Mouse (Mus musculus) forebrain, embryonic 15.5 days (tissue): ENCODE results near the gene Pla2g6. TPM values are rescaled to one million over a fixed set of nuclear protein-coding genes. Genes with fewer than 3 reads are reported as not detected.

Experiments
- ATAC-seq: fragments of 200-750 bp; cut with Nextera tagmentation; replicated peaks from 2 replicates; pipeline ENCODE4 v1.8.0; 2017; ENCODE audit warnings: mild to moderate bottlenecking, moderate TSS enrichment, moderate library complexity
- H3K27ac ChIP-seq: fragments of 300-500 bp; sonication (generic); replicated peaks from 2 replicates; pipeline ENCODE4 v1.5.1; 2015; ENCODE audit warnings: mild to moderate bottlenecking, inconsistent platforms
- H3K27me3 ChIP-seq: fragments of 300-500 bp; sonication (generic); 2 replicates; pipeline ENCODE4 v1.6.1; 2015; ENCODE audit warnings: inconsistent platforms
- H3K36me3 ChIP-seq: fragments of 300-500 bp; sonication (generic); 2 replicates; pipeline ENCODE4 v1.6.1; 2015; ENCODE audit warnings: mild to moderate bottlenecking, inconsistent platforms
- H3K4me1 ChIP-seq: fragments of 300-500 bp; sonication (generic); 2 replicates; pipeline ENCODE4 v1.6.1; 2015; ENCODE audit warnings: inconsistent platforms
- H3K4me2 ChIP-seq: fragments of 300-500 bp; sonication (generic); replicated peaks from 2 replicates; pipeline ENCODE4 v1.6.1; 2015; ENCODE audit warnings: mild to moderate bottlenecking, inconsistent platforms
- H3K4me3 ChIP-seq: fragments of 300-500 bp; sonication (generic); 2 replicates; pipeline ENCODE4 v1.5.1; 2015; ENCODE audit warnings: mild to moderate bottlenecking, inconsistent platforms
- H3K9ac ChIP-seq: fragments of 300-500 bp; sonication (generic); replicated peaks from 2 replicates; pipeline ENCODE4 v1.6.1; 2015; ENCODE audit warnings: mild to moderate bottlenecking, inconsistent platforms
- H3K9me3 ChIP-seq: fragments of 300-500 bp; sonication (generic); 2 replicates; pipeline ENCODE4 v1.6.1; 2016; ENCODE audit warnings: inconsistent platforms
- WGBS: fragments of 180-500 bp; shearing (Covaris S2); methylation state at CpG from one replicate; pipeline ENCODE4 v1.1.7; 2015; ENCODE audit warnings: mixed read lengths; 5-methylcytosine and 5-hydroxymethylcytosine counted together
- polyA plus RNA-seq: library from polyadenylated mRNA; unstranded; fragments of >200 nt; fragmentation: Nextera tagmentation; extraction: Ambion mirVana; gene quantifications from 2 replicates; pipeline ENCODE4 v1.2.1, GENCODE M21; 2015

Pla2g6 gene
- polyA plus RNA-seq, 1 experiment from 2014 or later = 25.8 TPM

DNA sequence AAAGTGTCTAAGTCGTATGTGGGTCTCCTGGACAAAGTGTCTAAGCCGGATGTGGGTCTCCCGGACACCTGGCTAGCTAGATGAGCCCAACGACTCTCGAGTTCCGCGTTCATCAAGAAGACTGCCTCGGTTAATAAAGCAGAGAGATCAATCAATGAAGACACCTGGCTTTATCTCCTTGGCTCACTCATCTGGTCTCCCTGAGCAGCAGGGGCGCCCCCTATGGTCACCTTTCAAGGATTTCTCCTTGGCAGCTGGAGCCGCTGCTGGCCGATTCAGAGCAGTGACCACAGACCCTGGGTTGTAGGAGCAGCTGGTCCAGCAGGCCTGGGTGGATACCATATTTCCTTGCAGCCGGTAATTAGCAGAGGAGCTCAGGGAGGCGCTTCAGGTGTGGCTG lies 65.8 kb downstream of the Pla2g6 start:
- 21% methylated on average over 13 of the region's 13 CpGs for WGBS
- Histone ChIP-seq H3K36me3 (no peaks in the 10 kb centered on the region), H3K9ac (no peak overlapping the region), H3K27ac (no peak overlapping the region), H3K27me3 (peaks cover 27% of the 10 kb centered on the region), H3K4me1 (peaks cover 18% of the 10 kb centered on the region), H3K9me3 (no peaks in the 10 kb centered on the region), H3K4me2 (peak overlapping the region; percentile 100), H3K4me3 (peak overlapping the region; percentile 68; the same call in 1 of the 2 replicates)
- no peak for ATAC-seq

DNA sequence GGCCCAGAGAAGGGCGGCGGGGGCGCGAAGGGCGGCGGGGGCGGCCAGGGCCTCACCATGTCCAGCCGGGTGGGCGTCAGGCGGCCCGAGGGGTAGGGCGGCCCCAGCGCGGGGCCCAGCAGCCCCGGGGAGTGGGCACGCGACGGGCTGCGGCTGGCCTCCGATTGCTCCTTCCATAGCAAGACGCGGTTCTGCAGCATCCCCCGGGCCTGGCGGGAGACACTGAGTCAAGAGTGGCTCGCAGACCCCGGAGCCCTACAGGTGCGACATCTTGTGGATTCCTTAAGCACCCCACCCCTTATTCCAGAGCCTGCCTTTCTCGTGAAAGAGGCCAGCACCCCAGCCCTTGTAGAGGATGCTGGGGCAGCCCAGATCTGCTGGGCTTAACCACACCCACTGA lies 66.4 kb downstream of the Pla2g6 start:
- Histone ChIP-seq H3K4me1 (peaks cover 18% of the 10 kb centered on the region), H3K4me2 (peak overlapping the region; percentile 100), H3K36me3 (no peaks in the 10 kb centered on the region), H3K4me3 (peak overlapping the region; percentile 68), H3K27me3 (peaks cover 27% of the 10 kb centered on the region), H3K9me3 (no peaks in the 10 kb centered on the region), H3K27ac (no peak overlapping the region), H3K9ac (peak overlapping the region; percentile 67)
- WGBS = 0% methylated on average over 22 of the region's 28 CpGs
- peak; percentile 66 for ATAC-seq

DNA sequence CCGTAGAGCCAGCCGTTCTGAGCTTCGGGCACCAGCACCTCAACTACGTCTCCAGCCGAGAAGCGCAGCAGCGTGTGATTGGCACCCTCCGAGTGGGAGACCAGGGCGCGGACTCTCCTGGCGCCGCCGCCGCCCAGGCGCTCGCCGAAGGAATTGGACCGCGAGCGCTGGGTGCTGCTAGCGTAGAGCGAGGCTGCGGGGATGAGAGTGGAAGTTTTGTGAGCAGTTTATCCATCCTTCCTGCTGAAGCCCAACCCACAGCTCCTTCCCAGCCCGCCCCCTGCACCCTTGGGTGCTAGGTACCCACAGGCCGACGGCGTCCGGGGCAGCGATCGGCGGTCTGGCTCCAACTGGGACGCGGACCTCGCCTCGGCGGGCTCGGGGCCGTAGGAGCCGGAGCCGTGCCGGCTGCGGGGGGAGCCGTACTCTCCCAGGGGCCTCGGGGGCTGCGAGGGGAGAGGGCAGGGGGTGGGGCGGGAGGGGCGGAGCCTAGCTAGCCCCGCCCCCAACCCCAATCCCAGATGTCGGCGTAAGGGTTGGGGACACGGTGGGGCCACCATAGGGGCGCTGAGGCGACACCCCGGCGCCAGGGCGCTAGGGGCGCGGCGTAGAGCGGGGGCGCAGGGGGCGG lies 67.0 kb downstream of the Pla2g6 start:
- H3K9me3 ChIP-seq = no peaks in the 10 kb centered on the region
- H3K9ac ChIP-seq = peak overlapping the region; percentile 67
- WGBS = 1% methylated on average over 55 of the region's 62 CpGs
- peaks cover 18% of the 10 kb centered on the region for H3K4me1 ChIP-seq
- no peak overlapping the region for H3K27ac ChIP-seq
- H3K4me2 ChIP-seq = peak overlapping the region; percentile 100
- peaks cover 27% of the 10 kb centered on the region for H3K27me3 ChIP-seq
- peak; percentile 80 for ATAC-seq
- H3K4me3 ChIP-seq = peak overlapping the region; percentile 68
- H3K36me3 ChIP-seq = no peaks in the 10 kb centered on the region

DNA sequence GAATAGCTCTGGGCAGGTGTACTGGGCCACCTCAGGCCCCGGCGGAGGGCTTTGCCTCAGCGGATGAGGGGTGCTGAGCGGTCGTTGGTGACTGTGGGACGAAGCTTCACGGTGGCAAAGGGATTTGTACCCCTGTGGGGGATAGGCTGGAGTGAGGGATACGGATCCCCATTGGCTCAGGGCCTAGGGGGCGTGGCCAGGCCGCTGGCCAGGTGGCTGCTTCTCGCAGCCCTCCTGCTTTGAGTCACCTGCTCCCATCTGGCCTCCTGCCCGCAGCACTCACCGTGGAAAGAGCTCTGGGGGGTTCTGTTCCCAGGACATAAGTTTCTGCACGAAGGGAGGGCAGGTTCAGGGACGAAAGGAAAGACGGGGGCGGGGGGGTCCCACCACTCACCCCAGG lies 69.7 kb downstream of the Pla2g6 start:
- ATAC-seq = no peak
- Histone ChIP-seq H3K9me3 (no peaks in the 10 kb centered on the region), H3K27me3 (peaks cover 38% of the 10 kb centered on the region), H3K36me3 (no peaks in the 10 kb centered on the region), H3K27ac (no peak overlapping the region), H3K4me1 (peaks cover 18% of the 10 kb centered on the region), H3K4me3 (no peak overlapping the region), H3K9ac (no peak overlapping the region), H3K4me2 (no peak overlapping the region)
- WGBS = 31% methylated on average over 17 of the region's 17 CpGs

DNA sequence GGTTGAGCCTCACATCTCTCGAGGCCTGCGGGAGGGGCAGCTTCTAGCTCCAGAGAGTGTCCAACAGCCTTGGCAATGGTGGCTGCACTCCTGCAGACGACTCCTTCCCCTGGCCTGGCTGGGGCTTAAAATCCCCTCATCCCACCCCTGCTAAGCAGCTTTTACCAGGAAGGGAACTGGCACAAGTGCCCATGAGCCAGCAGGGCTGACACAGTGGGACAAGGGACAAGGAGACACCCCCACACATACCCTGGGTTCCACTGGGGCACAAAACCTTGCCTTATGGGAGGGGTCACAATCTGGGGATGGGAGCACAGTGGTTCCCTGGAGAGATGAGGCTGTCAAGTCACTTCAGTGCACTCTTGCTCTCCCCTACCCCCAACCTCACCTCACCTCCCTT lies 73.5 kb downstream of the Pla2g6 start, which contains the start of gene Slc16a8:
Slc16a8 (minus strand) TSS at position 101 of the 400 bp plus-strand sequence.
- H3K27me3 ChIP-seq = peaks cover 49% of the 10 kb centered on the region
- H3K4me3 ChIP-seq = no peak within 1 kb of the TSS
- 22% methylated on average over 3 of the region's 3 CpGs for WGBS
- no peak within 1 kb of the TSS for H3K4me2 ChIP-seq
- no peak for ATAC-seq
- no peaks in the 10 kb centered on the region for H3K9me3 ChIP-seq
- no peaks in the 10 kb centered on the region for H3K36me3 ChIP-seq
- H3K4me1 ChIP-seq = peaks cover 13% of the 10 kb centered on the region
- H3K27ac ChIP-seq = no peak within 1 kb of the TSS
- H3K9ac ChIP-seq = no peak within 1 kb of the TSS

DNA sequence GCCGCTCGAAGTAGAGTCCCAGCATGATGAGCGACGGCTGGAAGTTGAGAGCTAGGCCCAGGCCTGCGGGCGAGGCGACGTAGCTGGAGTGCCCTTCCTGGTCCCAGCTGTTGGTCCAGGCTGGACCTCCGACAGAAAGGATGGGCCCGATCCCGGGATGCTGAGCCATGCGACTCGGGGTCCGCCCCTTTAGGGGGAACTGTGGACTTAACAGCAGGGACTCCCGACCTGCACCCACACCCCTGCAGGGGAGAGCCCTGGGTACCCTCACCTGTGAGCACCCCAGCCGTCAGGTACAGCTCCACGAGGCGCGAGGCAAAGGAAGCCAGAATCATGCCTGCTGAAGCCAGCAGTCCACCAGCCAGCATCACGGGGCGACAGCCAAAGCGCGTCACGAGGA lies 75.6 kb downstream of the Pla2g6 start:
- Histone ChIP-seq H3K9me3 (no peaks in the 10 kb centered on the region), H3K36me3 (peaks cover 13% of the 10 kb centered on the region), H3K9ac (peak overlapping the region; percentile 42), H3K4me2 (peak overlapping the region; percentile 62), H3K4me1 (peaks cover 13% of the 10 kb centered on the region), H3K4me3 (peak overlapping the region; percentile 35), H3K27ac (no peak overlapping the region), H3K27me3 (peaks cover 36% of the 10 kb centered on the region)
- 35% methylated on average over 24 of the region's 24 CpGs for WGBS
- no peak; the same call in 1 of the 2 replicates for ATAC-seq

DNA sequence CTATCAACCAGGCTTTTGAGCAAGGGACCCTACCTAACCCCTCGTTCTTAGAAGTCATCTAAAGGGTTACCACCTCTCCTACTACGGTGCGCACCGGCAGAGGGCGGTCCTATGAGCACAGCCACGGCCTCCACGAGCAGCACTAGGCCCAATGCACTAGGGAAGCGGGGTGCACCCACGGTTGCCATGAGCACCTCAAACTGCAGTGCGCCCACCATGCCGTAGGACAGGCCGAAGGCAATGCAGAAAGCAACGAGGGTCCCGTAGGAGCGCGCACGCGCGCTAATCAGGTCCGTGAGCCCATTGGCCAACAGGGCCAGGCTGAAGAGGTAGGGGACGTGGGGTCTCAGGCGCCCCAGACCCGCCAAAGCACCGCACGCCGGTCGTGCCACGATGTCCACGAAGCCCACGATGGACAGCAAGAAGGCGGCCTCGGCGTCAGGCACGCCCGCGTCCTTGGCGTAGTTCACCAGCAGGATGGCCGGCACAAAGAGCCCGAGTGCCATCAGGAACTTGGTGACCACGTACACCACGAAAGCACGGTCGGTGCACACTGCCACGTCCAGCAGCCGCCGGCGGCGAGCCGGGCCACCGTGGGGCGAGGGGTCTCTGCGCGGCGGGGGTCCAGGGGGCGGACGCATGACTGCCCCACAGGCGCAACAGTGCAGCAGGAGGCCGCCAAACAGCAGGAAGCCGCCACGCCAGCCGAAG lies 76.3 kb downstream of the Pla2g6 start:
- peak overlapping the region; percentile 35 for H3K4me3 ChIP-seq
- H3K36me3 ChIP-seq = peaks cover 16% of the 10 kb centered on the region
- peaks cover 36% of the 10 kb centered on the region for H3K27me3 ChIP-seq
- peak overlapping the region; percentile 62 for H3K4me2 ChIP-seq
- ATAC-seq = peak; percentile 68
- H3K9me3 ChIP-seq = no peaks in the 10 kb centered on the region
- H3K9ac ChIP-seq = peak overlapping the region; percentile 42
- 3% methylated on average over 61 of the region's 61 CpGs for WGBS
- H3K4me1 ChIP-seq = peaks cover 13% of the 10 kb centered on the region
- H3K27ac ChIP-seq = no peak overlapping the region

DNA sequence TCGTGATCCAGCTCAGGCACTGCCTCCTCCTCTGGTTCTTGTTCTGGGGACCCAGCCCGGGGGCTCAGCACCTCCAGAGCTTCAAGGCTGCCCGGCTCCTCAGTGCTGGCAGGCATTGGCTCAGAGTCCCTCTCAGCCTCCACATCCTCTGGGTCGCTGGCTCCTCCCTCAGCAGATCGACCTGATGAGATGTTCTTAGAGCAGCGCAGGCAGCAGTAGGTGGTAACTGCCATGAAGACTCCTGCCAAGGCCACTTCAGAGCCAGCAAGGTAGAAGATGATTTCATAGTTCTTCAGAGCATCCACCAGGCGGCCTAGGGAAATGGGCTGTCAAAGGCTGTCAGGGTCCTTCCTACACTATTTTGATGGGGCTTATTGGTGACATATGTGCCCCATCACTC lies 77.0 kb downstream of the Pla2g6 start:
- 56% methylated on average over 7 of the region's 7 CpGs for WGBS
- Histone ChIP-seq H3K9ac (no peak overlapping the region), H3K4me2 (no peak overlapping the region), H3K9me3 (no peaks in the 10 kb centered on the region), H3K36me3 (peaks cover 23% of the 10 kb centered on the region), H3K4me3 (no peak overlapping the region), H3K27me3 (peaks cover 36% of the 10 kb centered on the region), H3K4me1 (peaks cover 13% of the 10 kb centered on the region), H3K27ac (no peak overlapping the region)
- ATAC-seq = 0 out of 2 replicates have a peak, but pooled peaks have one; percentile 6

DNA sequence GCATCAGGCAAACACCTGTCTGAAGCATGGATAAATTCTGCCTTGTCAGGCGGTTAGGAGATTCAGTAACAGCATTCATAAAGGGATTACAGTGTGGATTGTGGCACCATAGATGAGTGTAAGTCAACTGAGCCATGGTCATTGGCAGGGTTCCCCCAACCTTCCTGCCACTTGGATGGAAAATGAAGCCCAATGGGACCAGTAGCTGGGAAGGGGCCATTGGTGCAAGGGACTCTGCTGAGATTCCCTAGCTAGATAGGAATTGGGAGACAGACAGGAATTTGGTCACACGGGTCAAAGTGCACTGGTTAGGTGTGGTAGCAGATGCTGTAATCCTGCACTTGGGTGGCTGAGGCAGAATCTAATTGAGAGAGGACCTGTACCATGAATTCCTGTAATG lies 78.0 kb downstream of the Pla2g6 start:
- H3K4me1 ChIP-seq = peaks cover 13% of the 10 kb centered on the region
- WGBS = 89% methylated on average over 2 of the region's 2 CpGs
- H3K27me3 ChIP-seq = peaks cover 36% of the 10 kb centered on the region
- no peak overlapping the region for H3K9ac ChIP-seq
- H3K4me2 ChIP-seq = no peak overlapping the region
- ATAC-seq = no peak
- no peak overlapping the region for H3K4me3 ChIP-seq
- H3K9me3 ChIP-seq = no peaks in the 10 kb centered on the region
- H3K27ac ChIP-seq = no peak overlapping the region
- peaks cover 33% of the 10 kb centered on the region for H3K36me3 ChIP-seq

DNA sequence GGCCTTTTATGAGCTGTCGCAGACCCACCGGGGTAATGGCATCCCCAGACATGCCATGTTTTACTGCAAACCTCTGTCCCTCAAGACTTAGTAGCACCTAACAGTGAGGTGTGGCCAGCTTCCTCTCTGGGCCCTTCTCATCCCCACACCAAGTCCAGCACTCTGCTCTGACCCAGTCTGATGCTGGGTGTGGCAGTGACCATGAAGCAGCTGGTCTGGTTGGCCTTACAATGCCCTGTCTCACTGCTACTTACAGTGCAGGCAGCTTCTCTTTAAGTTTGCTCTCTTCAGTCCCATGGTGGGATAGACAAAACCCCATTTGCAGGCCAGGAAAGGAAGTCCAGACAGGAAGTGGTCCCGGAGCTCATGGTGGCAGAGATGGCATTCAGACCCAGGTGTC lies 82.9 kb downstream of the Pla2g6 start:
- H3K9ac ChIP-seq = no peak overlapping the region
- H3K4me2 ChIP-seq = no peak overlapping the region
- H3K9me3 ChIP-seq = no peaks in the 10 kb centered on the region
- H3K4me1 ChIP-seq = peaks cover 18% of the 10 kb centered on the region
- WGBS = 85% methylated on average over 3 of the region's 3 CpGs
- no peak overlapping the region for H3K4me3 ChIP-seq
- peaks cover 48% of the 10 kb centered on the region for H3K36me3 ChIP-seq
- no peak for ATAC-seq
- no peak overlapping the region for H3K27ac ChIP-seq
- H3K27me3 ChIP-seq = 0 out of 2 replicates have a peak, but pooled peaks cover 1% of the 10 kb centered on the region

DNA sequence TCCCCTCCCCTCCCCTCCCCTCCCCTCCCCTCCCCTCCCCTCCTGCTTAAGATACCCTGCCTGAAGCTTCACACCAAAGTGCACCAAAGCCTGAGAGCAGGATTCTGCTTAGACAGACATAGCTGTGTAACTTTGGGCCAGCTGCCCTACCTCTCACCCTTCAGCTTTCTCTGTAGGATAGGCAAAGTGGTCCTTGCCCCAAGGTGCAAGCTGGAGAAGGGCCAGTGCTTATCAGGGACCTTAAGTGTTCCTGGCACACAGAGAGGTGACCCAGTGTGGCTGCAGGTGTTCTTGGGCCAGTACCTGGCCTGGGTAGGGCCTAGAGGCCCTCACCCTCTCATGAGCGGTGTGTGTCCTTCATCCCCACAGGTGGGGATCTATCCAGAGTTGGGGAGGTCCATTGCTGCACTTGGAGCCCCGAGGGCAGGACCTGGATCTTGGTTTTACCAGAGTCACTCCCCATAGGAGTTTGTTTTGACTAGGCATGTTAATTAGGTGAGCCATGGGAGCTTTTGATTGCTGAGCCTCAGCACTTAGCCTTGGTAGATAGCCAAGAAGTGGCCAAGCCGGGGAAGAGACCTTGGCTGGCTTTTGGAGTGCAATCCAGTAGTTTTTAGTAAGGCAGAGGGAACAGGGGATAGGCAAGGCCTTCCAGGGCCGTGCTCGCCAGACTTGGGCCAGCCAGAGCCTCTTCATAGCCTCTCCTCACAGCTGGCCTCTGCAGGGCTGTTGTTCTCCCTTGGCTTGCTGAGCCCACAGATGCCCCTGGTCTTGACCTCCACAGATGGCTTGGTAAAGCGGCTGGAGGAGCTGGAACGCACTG lies 83.9 kb downstream of the Pla2g6 start:
- H3K27me3 ChIP-seq = no peaks in the 10 kb centered on the region
- H3K4me3 ChIP-seq = no peak overlapping the region
- H3K27ac ChIP-seq = peak overlapping the region; percentile 41
- H3K9me3 ChIP-seq = no peaks in the 10 kb centered on the region
- no peak overlapping the region for H3K4me2 ChIP-seq
- peaks cover 57% of the 10 kb centered on the region for H3K36me3 ChIP-seq
- no peak for ATAC-seq
- 76% methylated on average over 7 of the region's 7 CpGs for WGBS
- H3K4me1 ChIP-seq = peaks cover 18% of the 10 kb centered on the region
- H3K9ac ChIP-seq = no peak overlapping the region
